Mouse (Mus musculus) heart, postnatal 4 days (tissue): ENCODE data around the gene Olfr16. TPM values are rescaled to one million over a fixed set of nuclear protein-coding genes. Genes with fewer than 3 reads are reported as not detected.

Experiments
- DNase-seq: peaks from one replicate; pipeline ENCODE4 v3.0.0; 2021
- total RNA-seq, 2 experiments: library from RNA; stranded (reverse); gene quantifications; 2 replicates each; pipeline ENCODE4 v1.2.3; 2021

The Olfr16 gene
- total RNA-seq: not detected

GRCm38 (mm10) chr1:172950160-172950559, at the start of gene Olfr16:
Gene Olfr16 (plus strand): TSS chr1:172950409.
- no peak for DNase-seq

GRCm38 (mm10) chr1:172903313-172903712, 46.9 kb upstream of the Olfr16 start:
- no peak for DNase-seq

- no peak for DNase-seq
Measured at GRCm38 (mm10) chr1:172917115-172917514, 33.1 kb upstream of the Olfr16 start.

- no peak for DNase-seq
Measured at GRCm38 (mm10) chr1:172918450-172918849, 31.8 kb upstream of the Olfr16 start.

GRCm38 (mm10) chr1:172932197-172932596, 18.0 kb upstream of the Olfr16 start:
- DNase-seq: no peak

- DNase-seq: no peak
Measured at GRCm38 (mm10) chr1:172951171-172951720, 1.0 kb downstream of the Olfr16 start.

GRCm38 (mm10) chr1:172955376-172955775, 5.2 kb downstream of the Olfr16 start:
- DNase-seq: no peak

- DNase-seq: peak; percentile 7
Measured at GRCm38 (mm10) chr1:172960452-172960851, 10.2 kb downstream of the Olfr16 start.

GRCm38 (mm10) chr1:172989794-172990634, 39.8 kb downstream of the Olfr16 start:
- DNase-seq: no peak

GRCm38 (mm10) chr1:172990635-172991009, 40.4 kb downstream of the Olfr16 start:
- no peak for DNase-seq

Other genes with a start within 250 kb of the Olfr16 start
- not detected for gene Apcs, start 55.4 kb upstream of the Olfr16 start, total RNA-seq
- not detected for gene Olfr1408, start 187.0 kb downstream of the Olfr16 start, total RNA-seq
- gene Olfr1406, start 240.2 kb downstream of the Olfr16 start, total RNA-seq: not detected
- not detected for gene Olfr218, start 247.4 kb downstream of the Olfr16 start, total RNA-seq